Mouse (Mus musculus) lung, adult 2 months (tissue): ENCODE results near the gene Ttc30a2.

Experiments used
- CTCF ChIP-seq: fragments of 200-500 bp; IDR thresholded peaks from 2 replicates; pipeline ENCODE4 v1.5.1; 2011; ENCODE audit warnings: mild to moderate bottlenecking, low read length, control low read depth; ENCODE audit not compliant: insufficient read depth
- POLR2A ChIP-seq: fragments of 200-500 bp; IDR thresholded peaks from 2 replicates; pipeline ENCODE4 v1.6.1; 2011; ENCODE audit warnings: low read depth, mild to moderate bottlenecking, control low read depth, low read length, borderline replicate concordance; ENCODE audit errors: extremely low read depth

GRCm38 (mm10) chr2:75953320-75953719 is 24.6 kb downstream of the Ttc30a2 start:
- no peak for TF ChIP-seq CTCF
- no peak for TF ChIP-seq POLR2A
